Mouse (Mus musculus) heart, postnatal 0 days (tissue): ENCODE measurements at regions not wholly inside any gene's neighbourhood (a gene's known extent, or its start where the extent isn't known, plus 50 kb on each side); places are given as distances from the start of the nearest gene placed in this dataset.
A peak's percentile ranks its signal among the peaks of the same experiment; 100 is the strongest.

ENCODE experiments used
- ATAC-seq: fragments of 200-750 bp; cut with Nextera tagmentation; 2 replicates; pipeline ENCODE4 v1.8.0; 2017; ENCODE audit warnings: low read depth, moderate number of reproducible peaks, moderate library complexity; ENCODE audit not compliant: insufficient read depth
- DNase-seq: peaks from one replicate; pipeline ENCODE4 v3.0.0-alpha.2; 2016; ENCODE audit warnings: low spot score
- H3K27ac ChIP-seq: fragments of 300-500 bp; sonication (generic); 2 replicates; pipeline ENCODE4 v1.5.1; 2014; ENCODE audit warnings: low read depth, mild to moderate bottlenecking
- H3K27me3 ChIP-seq: fragments of 300-500 bp; sonication (generic); 2 replicates; pipeline ENCODE4 v1.6.1; 2014; ENCODE audit warnings: low read length, mixed read lengths; ENCODE audit not compliant: control insufficient read depth, insufficient read depth
- H3K36me3 ChIP-seq: fragments of 300-500 bp; sonication (generic); replicated peaks from 2 replicates; pipeline ENCODE4 v1.6.1; 2014; ENCODE audit warnings: low read length, mixed read lengths; ENCODE audit not compliant: control insufficient read depth, insufficient read depth
- H3K4me1 ChIP-seq: fragments of 300-500 bp; sonication (generic); 2 replicates; pipeline ENCODE4 v1.6.1; 2014; ENCODE audit warnings: antibody characterized with exemption; ENCODE audit not compliant: control insufficient read depth, insufficient read depth
- H3K4me2 ChIP-seq: fragments of 300-500 bp; sonication (generic); 2 replicates; pipeline ENCODE4 v1.6.1; 2014; ENCODE audit warnings: low read depth, mild to moderate bottlenecking, low read length, moderate library complexity
- H3K4me3 ChIP-seq: fragments of 300-500 bp; sonication (generic); 2 replicates; pipeline ENCODE4 v1.5.1; 2014; ENCODE audit warnings: low read depth, low read length
- H3K9ac ChIP-seq: fragments of 300-500 bp; sonication (generic); replicated peaks from 2 replicates; pipeline ENCODE4 v1.6.1; 2014; ENCODE audit warnings: low read depth, low read length, mixed read lengths
- H3K9me3 ChIP-seq: fragments of 300-500 bp; sonication (generic); replicated peaks from 2 replicates; pipeline ENCODE4 v1.6.1; 2016; ENCODE audit warnings: low read length; ENCODE audit not compliant: control insufficient read depth
- CTCF ChIP-seq: IDR thresholded peaks from 2 replicates; pipeline ENCODE4 v1.5.1; 2016; ENCODE audit warnings: antibody characterized with exemption, control low read depth, low read depth
- EP300 ChIP-seq: IDR thresholded peaks from 2 replicates; pipeline ENCODE4 v1.6.1; 2016; ENCODE audit warnings: antibody characterized with exemption, low read depth
- WGBS: fragments of 180-500 bp; shearing (Covaris S2); extraction: QIAGEN DNeasy Blood & Tissue Kit; methylation state at CpG from one replicate; pipeline ENCODE4 v1.1.7; 2014; 5-methylcytosine and 5-hydroxymethylcytosine counted together

GRCm38 (mm10) chr13:63627184-63627893 lies 53.9 kb upstream of the Ptch1 start:
- H3K27ac ChIP-seq: no peak overlapping the region
- H3K9me3 ChIP-seq: no peaks in the 10 kb centered on the region
- 76% methylated on average over 20 of the region's 20 CpGs for WGBS
- DNase-seq (no peak), ATAC-seq (no peak)
- no peaks in the 10 kb centered on the region for H3K4me1 ChIP-seq
- no peak for TF ChIP-seq EP300
- TF ChIP-seq CTCF: no peak
- H3K9ac ChIP-seq: no peak overlapping the region
- no peaks in the 10 kb centered on the region for H3K36me3 ChIP-seq
- no peak overlapping the region for H3K4me3 ChIP-seq
- H3K4me2 ChIP-seq: no peak overlapping the region; the same call in 1 of the 2 replicates
- no peaks in the 10 kb centered on the region for H3K27me3 ChIP-seq

- Histone ChIP-seq H3K4me1 (no peaks in the 10 kb centered on the region), H3K9me3 (no peaks in the 10 kb centered on the region), H3K4me2 (no peak overlapping the region; the same call in 1 of the 2 replicates), H3K36me3 (no peaks in the 10 kb centered on the region), H3K9ac (no peak overlapping the region), H3K27me3 (no peaks in the 10 kb centered on the region), H3K27ac (no peak overlapping the region), H3K4me3 (no peak overlapping the region)
- WGBS: 90% methylated on average over 4 of the region's 4 CpGs
- ATAC-seq (no peak), DNase-seq (no peak)
- TF ChIP-seq CTCF (no peak), EP300 (no peak)
Measured at GRCm38 (mm10) chr13:63627894-63628287, 54.5 kb upstream of the Ptch1 start.

GRCm38 (mm10) chr13:63631771-63632347 lies 58.5 kb upstream of the Ptch1 start:
- Histone ChIP-seq H3K9ac (no peak overlapping the region), H3K4me2 (no peak overlapping the region), H3K36me3 (no peaks in the 10 kb centered on the region), H3K9me3 (no peaks in the 10 kb centered on the region), H3K4me1 (no peaks in the 10 kb centered on the region), H3K27ac (no peak overlapping the region), H3K4me3 (no peak overlapping the region), H3K27me3 (no peaks in the 10 kb centered on the region)
- no peak for TF ChIP-seq EP300
- TF ChIP-seq CTCF: no peak
- DNase-seq: no peak
- no peak for ATAC-seq
- WGBS: 63% methylated on average over 5 of the region's 5 CpGs

- no peak overlapping the region for H3K4me2 ChIP-seq
- no peaks in the 10 kb centered on the region for H3K36me3 ChIP-seq
- no peak overlapping the region for H3K27ac ChIP-seq
- no peak for TF ChIP-seq CTCF
- no peaks in the 10 kb centered on the region for H3K27me3 ChIP-seq
- 72% methylated on average over 2 of the region's 2 CpGs for WGBS
- no peak overlapping the region for H3K4me3 ChIP-seq
- H3K9ac ChIP-seq: no peak overlapping the region
- no peaks in the 10 kb centered on the region for H3K4me1 ChIP-seq
- no peaks in the 10 kb centered on the region for H3K9me3 ChIP-seq
- no peak for DNase-seq
- no peak for ATAC-seq
Measured at GRCm38 (mm10) chr13:63634294-63634693, 60.9 kb upstream of the Ptch1 start.

- Histone ChIP-seq H3K27ac (peak overlapping the region; percentile 96), H3K9ac (no peak overlapping the region), H3K4me2 (no peak overlapping the region), H3K27me3 (no peaks in the 10 kb centered on the region), H3K36me3 (no peaks in the 10 kb centered on the region), H3K4me1 (peaks cover 13% of the 10 kb centered on the region; the same call in 1 of the 2 replicates), H3K9me3 (no peaks in the 10 kb centered on the region), H3K4me3 (no peak overlapping the region)
- 60% methylated on average over 12 of the region's 12 CpGs for WGBS
- ATAC-seq (no peak), DNase-seq (no peak)
- TF ChIP-seq CTCF (no peak), EP300 (no peak)
Measured at GRCm38 (mm10) chr13:63641649-63642226, 68.3 kb upstream of the Ptch1 start.
